Mouse (Mus musculus): ENCODE results near the gene Apoa2.

DNA sequence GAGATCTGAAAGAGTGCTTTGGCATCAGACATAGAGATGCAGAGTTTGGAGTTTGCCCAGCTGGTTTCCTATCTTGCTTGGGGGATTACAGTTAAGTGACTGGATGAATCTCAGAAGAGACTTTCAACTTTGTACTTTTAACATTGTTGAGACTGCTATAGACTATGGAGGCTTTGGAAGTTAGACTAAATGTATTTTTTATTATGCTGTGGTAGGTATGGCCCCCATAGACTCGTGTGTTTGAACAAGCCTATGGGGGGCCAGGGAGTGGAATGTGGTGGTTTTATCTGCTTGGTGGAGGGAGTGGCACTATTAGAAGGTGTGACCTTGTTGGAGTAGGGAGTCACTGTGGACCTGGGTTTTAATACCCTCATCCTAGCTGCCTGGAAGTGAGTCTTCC, 25.3 kb upstream of the Apoa2 start:
- TF ChIP-seq POLR2A (IDR thresholded peaks at IDR 0.05; ENCODE audit: borderline replicate concordance, extremely low read depth, low read depth, low read length) (no peak), CTCF (IDR thresholded peaks at IDR 0.05; ENCODE audit: insufficient read depth, low read length) (no peak)
